Mouse (Mus musculus) cerebellum, postnatal 36 days (tissue): ENCODE results near the gene Tsen15.

Experiments used
- DNase-seq, 2 experiments: peaks; one replicate each; pipeline ENCODE4 v3.0.0; 2021 to 2022; ENCODE audit warnings: mixed read lengths in 2 of 2

Gene Tsen15

GRCm38 (mm10) chr1:152386188-152386835 is at the start of gene Tsen15:
TSS of gene Tsen15 (minus strand) at chr1:152386688.
- peak; percentile 87 to 88 for DNase-seq

- no peak for DNase-seq
Measured at GRCm38 (mm10) chr1:152434166-152434565, 47.7 kb upstream of the Tsen15 start.

- no peak for DNase-seq
Measured at GRCm38 (mm10) chr1:152429805-152430204, 43.3 kb upstream of the Tsen15 start.

- DNase-seq = no peak
Measured at GRCm38 (mm10) chr1:152427912-152428581, 41.6 kb upstream of the Tsen15 start.

- DNase-seq = no peak
Measured at GRCm38 (mm10) chr1:152423052-152423451, 36.6 kb upstream of the Tsen15 start.

- DNase-seq = no peak
Measured at GRCm38 (mm10) chr1:152422295-152422694, 35.8 kb upstream of the Tsen15 start.

- no peak for DNase-seq
Measured at GRCm38 (mm10) chr1:152417602-152418001, 31.1 kb upstream of the Tsen15 start.

GRCm38 (mm10) chr1:152416306-152416904 is 29.9 kb upstream of the Tsen15 start:
- no peak for DNase-seq

GRCm38 (mm10) chr1:152414451-152414850 is 28.0 kb upstream of the Tsen15 start:
- DNase-seq = no peak

GRCm38 (mm10) chr1:152413961-152414360 is 27.5 kb upstream of the Tsen15 start:
- DNase-seq = no peak

GRCm38 (mm10) chr1:152413116-152413515 is 26.6 kb upstream of the Tsen15 start:
- DNase-seq = no peak

- peak; percentile 69 to 79 for DNase-seq
Measured at GRCm38 (mm10) chr1:152410657-152411056, 24.2 kb upstream of the Tsen15 start.

- DNase-seq = no peak
Measured at GRCm38 (mm10) chr1:152409356-152409755, 22.9 kb upstream of the Tsen15 start.

GRCm38 (mm10) chr1:152407021-152407946 is 20.8 kb upstream of the Tsen15 start:
- DNase-seq = peak in 1 of 2 experiments; percentile 10

- no peak for DNase-seq
Measured at GRCm38 (mm10) chr1:152400556-152401540, 14.4 kb upstream of the Tsen15 start.

GRCm38 (mm10) chr1:152399790-152400555 is 13.5 kb upstream of the Tsen15 start, which contains the start of gene Colgalt2:
TSS of gene Colgalt2 (plus strand) at chr1:152399830.
- peak; percentile 31 to 48 for DNase-seq

- no peak for DNase-seq
Measured at GRCm38 (mm10) chr1:152398708-152399107, 12.2 kb upstream of the Tsen15 start.

- DNase-seq = no peak
Measured at GRCm38 (mm10) chr1:152394956-152395515, 8.5 kb upstream of the Tsen15 start.

GRCm38 (mm10) chr1:152394137-152394536 is 7.6 kb upstream of the Tsen15 start:
- no peak for DNase-seq

- no peak for DNase-seq
Measured at GRCm38 (mm10) chr1:152389271-152389670, 2.8 kb upstream of the Tsen15 start.
